Mouse (Mus musculus) CD4-positive naive resting alpha-beta T cell, adult 76 days (primary cell): ENCODE data around the gene Wdr62. TPM values are rescaled to one million over a fixed set of nuclear protein-coding genes. Genes with fewer than 3 reads are reported as not detected.

Experiments
- total RNA-seq: library from RNA; stranded (reverse); gene quantifications from one replicate; pipeline ENCODE4 v1.2.4, GENCODE M21; 2023

Gene Wdr62
- total RNA-seq = 5.8 TPM

GRCm38 (mm10) chr7:30279951-30280669 lies at the start of gene Wdr62, which contains the start of gene Thap8:
TSS of gene Wdr62 (minus strand) at chr7:30280419.
TSS of gene Thap8 (plus strand) at chr7:30280094.

GRCm38 (mm10) chr7:30323795-30324194 lies 43.6 kb upstream of the Wdr62 start, which contains the start of gene Sdhaf1:
TSS of gene Sdhaf1 (minus strand) at chr7:30323895.

GRCm38 (mm10) chr7:30321539-30322284 lies 41.5 kb upstream of the Wdr62 start, which contains the start of gene E130208F15Rik:
TSS of gene E130208F15Rik (plus strand) at chr7:30321740.

GRCm38 (mm10) chr7:30314721-30315155 lies 34.5 kb upstream of the Wdr62 start, which contains the start of gene Syne4:
TSS of gene Syne4 (plus strand) at chr7:30314807.

GRCm38 (mm10) chr7:30308076-30309005 lies 28.1 kb upstream of the Wdr62 start, which contains the start of gene Alkbh6:
TSS of gene Alkbh6 (plus strand) at chr7:30308717.

GRCm38 (mm10) chr7:30291215-30292131 lies 11.3 kb upstream of the Wdr62 start, which contains the start of gene Clip3:
TSS of gene Clip3 (plus strand) at chr7:30291728.

GRCm38 (mm10) chr7:30235625-30236024 lies 44.6 kb downstream of the Wdr62 start, which contains the start of gene Ovol3:
TSS of gene Ovol3 (minus strand) at chr7:30235725.

GRCm38 (mm10) chr7:30231669-30232454 lies 48.4 kb downstream of the Wdr62 start, which contains the start of the genes Polr2i and Tbcb:
TSS of gene Polr2i (plus strand) at chr7:30231948.
TSS of gene Tbcb (minus strand) at chr7:30232272.

GRCm38 (mm10) chr7:30198481-30198971 lies 81.7 kb downstream of the Wdr62 start, which contains the start of gene Capns1:
TSS of gene Capns1 (minus strand) at chr7:30198811.

Other genes with a start within 250 kb of the Wdr62 start
- gene Zfp14, start 229.0 kb downstream of the Wdr62 start, total RNA-seq = 2.0 TPM
- 4.0 TPM for gene Zfp82, start 207.5 kb downstream of the Wdr62 start, total RNA-seq
- not detected for gene Gm26920, start 190.0 kb downstream of the Wdr62 start, total RNA-seq
- gene Zfp566, start 189.9 kb downstream of the Wdr62 start, total RNA-seq = 9.0 TPM
- gene Zfp260, start 185.6 kb downstream of the Wdr62 start, total RNA-seq = 55.2 TPM
- 5.2 TPM for gene Zfp382, start 158.5 kb downstream of the Wdr62 start, total RNA-seq
- gene Zfp146, start 110.7 kb downstream of the Wdr62 start, total RNA-seq = 41.9 TPM
- gene Cox7a1, start 96.3 kb downstream of the Wdr62 start, total RNA-seq = not detected
- gene Capns1, start 81.6 kb downstream of the Wdr62 start, total RNA-seq = 123 TPM
- gene Polr2i, start 48.5 kb downstream of the Wdr62 start, total RNA-seq = 23.6 TPM
- 25.8 TPM for gene Tbcb, start 48.1 kb downstream of the Wdr62 start, total RNA-seq
- not detected for gene Ovol3, start 44.7 kb downstream of the Wdr62 start, total RNA-seq
- gene Thap8, start 325 bp downstream of the Wdr62 start, total RNA-seq = 0.64 TPM
- gene Clip3, start 11.3 kb upstream of the Wdr62 start, total RNA-seq = 0.53 TPM
- gene Alkbh6, start 28.3 kb upstream of the Wdr62 start, total RNA-seq = 64.0 TPM
- gene Syne4, start 34.4 kb upstream of the Wdr62 start, total RNA-seq = 6.4 TPM
- gene E130208F15Rik, start 41.3 kb upstream of the Wdr62 start, total RNA-seq = 5.8 TPM
- gene Sdhaf1, start 43.5 kb upstream of the Wdr62 start, total RNA-seq = 14.3 TPM
- not detected for gene Lrfn3, start 82.4 kb upstream of the Wdr62 start, total RNA-seq
- gene Tyrobp, start 133.3 kb upstream of the Wdr62 start, total RNA-seq = 30.8 TPM
- gene Hcst, start 139.4 kb upstream of the Wdr62 start, total RNA-seq = 153 TPM
- 83.8 TPM for gene Nfkbid, start 141.3 kb upstream of the Wdr62 start, total RNA-seq
- 1.3 TPM for gene Aplp1, start 165.1 kb upstream of the Wdr62 start, total RNA-seq
- gene Kirrel2, start 177.3 kb upstream of the Wdr62 start, total RNA-seq = not detected
- gene Nphs1, start 177.9 kb upstream of the Wdr62 start, total RNA-seq = 0.29 TPM
- not detected for gene Prodh2, start 213.2 kb upstream of the Wdr62 start, total RNA-seq